Mouse (Mus musculus): ENCODE measurements around the gene Hist1h2ab.

Hist1h2ab gene

DNA sequence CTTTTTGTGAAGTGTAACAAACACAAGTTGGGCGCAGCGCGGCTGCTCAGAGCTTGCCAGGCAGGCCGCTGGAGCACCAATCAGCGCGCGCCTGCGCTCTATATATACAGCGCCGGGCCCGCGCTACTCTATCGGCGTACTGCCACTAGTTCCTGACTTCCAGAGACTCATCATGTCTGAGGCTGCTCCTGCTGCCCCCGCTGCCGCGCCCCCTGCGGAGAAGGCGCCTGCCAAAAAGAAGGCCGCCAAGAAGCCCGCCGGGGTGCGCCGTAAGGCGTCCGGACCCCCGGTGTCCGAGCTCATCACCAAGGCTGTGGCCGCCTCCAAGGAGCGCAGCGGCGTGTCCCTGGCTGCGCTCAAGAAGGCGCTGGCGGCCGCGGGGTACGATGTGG is 12.3 kb upstream of the Hist1h2ab start, which contains the start of gene Hist1h1c:
Hist1h1c (plus strand) TSS at position 132 of the 392 bp plus-strand sequence.
- peak; percentile 96 for DNase-seq

DNA sequence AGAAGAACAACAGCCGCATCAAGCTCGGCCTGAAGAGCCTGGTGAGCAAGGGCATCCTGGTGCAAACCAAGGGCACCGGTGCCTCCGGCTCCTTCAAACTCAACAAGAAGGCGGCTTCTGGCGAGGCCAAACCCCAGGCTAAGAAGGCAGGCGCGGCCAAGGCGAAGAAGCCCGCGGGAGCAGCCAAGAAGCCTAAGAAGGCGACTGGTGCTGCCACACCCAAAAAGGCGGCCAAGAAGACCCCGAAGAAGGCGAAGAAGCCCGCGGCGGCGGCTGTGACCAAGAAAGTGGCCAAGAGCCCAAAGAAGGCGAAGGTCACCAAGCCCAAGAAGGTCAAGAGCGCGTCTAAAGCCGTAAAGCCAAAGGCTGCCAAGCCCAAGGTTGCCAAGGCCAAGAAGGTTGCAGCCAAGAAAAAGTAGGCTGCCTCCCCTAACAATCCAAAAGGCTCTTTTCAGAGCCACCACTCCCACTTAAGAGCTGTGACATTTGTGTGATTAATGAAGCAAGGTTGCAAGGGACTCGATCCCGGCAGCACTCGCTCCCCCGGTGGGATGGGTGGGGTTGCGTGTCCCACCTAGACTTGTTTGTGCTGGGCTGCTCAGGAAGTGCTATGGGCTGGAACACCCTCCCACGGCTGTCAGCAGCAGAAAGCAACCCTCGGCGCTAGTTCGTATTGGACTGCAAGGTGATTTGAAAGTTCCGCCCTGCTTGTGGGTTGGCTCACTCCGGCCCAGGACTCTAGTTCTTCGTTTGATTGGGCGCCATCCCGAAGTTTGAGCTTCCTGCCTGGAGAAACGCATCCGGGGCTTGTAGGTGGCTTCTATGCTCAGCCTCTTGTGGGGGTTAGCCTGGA is 11.6 kb upstream of the Hist1h2ab start:
- DNase-seq: peak; percentile 93

DNA sequence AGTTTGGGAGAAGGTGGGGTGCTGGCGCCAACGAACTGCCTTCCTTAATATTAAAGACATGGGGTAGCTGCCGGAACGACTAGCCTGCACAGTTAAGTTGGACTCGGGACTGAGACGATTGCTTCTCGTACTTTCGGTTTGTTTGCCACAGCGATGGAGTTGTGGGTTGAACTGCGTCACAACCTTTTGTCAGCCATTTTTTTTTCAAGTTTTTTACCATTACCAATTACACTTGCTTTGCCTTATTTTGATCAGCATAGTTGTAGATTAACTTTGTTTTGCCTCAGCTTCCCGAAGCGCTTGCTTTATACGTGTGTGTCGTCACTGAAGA is 11.0 kb upstream of the Hist1h2ab start:
- no peak for DNase-seq

DNA sequence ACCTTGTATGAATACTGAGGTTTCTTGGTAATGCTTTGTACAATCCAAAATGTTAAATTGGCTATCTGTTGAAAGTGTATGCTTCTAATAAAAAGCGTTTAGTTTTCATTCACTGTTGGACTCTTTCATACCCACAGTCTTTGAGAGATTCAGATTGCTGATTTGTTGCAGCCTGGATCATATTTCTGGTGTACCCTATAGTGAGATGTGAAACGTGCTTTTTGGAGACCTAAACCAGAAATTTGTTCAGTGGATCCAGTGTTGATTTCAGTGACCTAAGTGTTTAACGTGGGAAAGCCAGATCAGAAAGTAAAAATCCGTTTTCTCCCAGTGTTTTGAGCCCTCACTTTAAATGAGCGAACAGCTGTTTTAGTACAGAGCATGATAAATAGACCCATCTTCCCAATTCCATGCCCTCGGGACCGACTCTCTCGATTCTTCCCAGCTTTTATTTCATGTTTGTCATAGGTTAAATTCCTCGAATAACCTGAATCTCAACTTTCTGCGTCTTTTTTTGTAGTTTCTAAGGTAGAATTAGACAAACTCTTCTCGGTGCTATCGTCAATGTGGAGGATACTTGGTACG is 10.6 kb upstream of the Hist1h2ab start:
- no peak for DNase-seq

DNA sequence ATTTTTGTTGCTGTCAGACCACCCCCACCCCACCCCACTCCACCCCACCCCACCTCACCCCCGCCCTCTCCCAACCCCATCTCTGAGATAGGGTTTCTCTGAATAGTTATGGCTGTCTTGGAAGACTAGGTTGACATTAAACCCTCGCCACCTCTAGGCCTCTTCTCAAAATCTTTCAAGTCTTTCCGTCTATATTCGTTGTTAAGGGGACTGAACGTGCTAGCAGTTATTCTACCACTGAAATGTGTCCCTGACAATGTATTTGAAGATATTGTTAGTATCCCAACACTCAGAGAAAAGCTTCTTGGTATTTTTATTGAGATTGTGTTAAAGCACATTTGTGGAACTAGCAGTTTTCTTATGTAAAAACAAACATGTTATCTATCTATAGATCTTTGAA is 10.0 kb upstream of the Hist1h2ab start:
- peak; percentile 55 for DNase-seq

DNA sequence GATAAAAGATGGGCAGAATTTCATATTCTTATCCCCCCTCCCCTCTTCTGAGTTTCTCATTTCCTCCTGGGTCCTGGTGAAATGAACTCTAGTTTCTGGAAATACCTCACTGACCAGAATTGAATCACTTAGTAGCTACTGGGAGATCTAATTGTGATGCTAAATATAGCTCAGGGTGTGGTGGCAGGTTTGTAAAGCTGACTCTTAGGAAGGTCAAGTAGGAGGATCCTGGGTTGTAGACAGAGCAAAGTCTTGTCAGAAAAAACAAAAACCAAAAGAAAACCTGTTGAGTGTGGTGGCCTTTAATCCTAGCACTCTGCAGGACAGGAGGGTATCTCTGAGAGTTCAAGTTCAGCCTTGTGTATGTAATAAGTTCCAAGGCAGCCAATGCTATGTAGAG is 8.9 kb upstream of the Hist1h2ab start:
- no peak for DNase-seq

DNA sequence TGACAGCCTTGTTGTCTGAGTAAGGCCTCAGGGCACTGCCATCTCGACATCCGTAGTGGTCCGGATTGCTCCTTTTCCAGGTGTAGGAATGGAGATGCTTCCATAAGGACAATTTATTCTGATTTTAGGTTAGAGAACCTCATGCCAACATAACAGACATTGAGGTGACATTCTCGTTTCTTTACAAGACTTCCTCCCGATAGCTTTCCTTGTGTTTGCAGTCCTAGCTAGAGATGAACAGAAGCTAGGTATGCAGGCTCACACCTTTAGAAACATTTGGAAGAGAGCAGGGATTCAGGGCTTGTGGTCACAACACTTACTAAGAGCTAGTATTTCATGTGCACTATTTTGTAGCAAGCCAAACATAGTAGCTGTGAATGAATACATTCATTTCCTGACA is 7.7 kb upstream of the Hist1h2ab start:
- DNase-seq: no peak

DNA sequence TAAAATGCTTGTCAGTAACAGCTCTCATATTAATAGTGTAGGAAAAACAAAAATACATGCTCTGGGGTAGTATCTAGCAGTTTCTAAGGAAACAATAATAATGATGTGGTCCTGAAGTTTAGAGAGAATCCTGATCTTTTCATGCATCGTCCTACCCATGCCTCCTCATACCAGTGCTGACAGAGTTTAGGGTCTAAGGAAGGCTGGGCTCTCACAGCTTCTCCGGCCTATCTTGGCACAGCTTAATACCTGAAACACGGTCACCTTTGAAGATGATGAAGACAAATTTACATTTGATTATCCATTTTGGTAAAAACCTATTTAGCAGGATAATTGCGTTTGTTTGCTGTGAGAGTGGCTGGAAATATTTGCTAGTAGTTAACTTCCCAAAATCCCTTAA is 7.0 kb upstream of the Hist1h2ab start:
- no peak for DNase-seq

DNA sequence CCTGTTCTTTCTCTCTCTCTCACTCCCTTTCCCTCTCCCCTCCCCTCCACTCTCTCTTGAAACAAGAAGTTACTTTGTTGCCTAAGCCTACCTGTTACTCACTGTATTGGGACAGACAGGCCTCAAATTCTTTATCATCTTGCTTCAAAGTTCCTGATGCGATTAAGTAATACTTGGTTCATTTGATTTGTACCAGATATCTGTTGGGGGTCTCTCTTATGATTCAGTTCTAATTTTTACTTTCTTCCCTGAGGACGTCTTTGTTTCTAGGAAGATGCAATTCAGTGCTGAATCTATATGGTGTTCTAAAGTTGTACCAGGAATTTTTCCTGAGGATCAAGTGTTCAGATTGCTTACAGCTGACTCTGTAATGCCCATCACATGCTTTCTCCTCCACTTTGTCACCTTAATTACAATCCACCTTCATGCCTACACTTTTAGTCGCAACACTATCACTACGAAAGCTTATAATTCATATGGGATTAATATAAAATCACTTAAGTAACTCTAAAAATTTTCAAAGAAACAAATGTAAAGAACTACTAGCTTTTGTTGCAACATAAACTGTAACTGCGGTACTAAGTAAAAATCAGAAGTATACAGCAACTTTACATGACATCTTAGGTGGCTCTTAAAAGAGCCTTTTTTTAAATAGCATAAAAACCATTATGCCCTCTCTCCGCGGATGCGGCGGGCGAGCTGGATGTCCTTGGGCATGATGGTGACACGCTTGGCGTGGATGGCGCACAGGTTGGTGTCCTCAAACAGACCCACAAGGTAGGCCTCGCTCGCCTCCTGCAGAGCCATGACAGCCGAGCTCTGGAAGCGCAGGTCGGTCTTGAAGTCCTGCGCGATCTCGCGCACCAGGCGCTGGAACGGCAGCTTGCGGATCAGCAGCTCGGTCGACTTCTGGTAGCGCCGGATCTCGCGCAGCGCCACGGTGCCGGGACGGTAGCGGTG is 6.2 kb upstream of the Hist1h2ab start:
- DNase-seq: peak; percentile 53

DNA sequence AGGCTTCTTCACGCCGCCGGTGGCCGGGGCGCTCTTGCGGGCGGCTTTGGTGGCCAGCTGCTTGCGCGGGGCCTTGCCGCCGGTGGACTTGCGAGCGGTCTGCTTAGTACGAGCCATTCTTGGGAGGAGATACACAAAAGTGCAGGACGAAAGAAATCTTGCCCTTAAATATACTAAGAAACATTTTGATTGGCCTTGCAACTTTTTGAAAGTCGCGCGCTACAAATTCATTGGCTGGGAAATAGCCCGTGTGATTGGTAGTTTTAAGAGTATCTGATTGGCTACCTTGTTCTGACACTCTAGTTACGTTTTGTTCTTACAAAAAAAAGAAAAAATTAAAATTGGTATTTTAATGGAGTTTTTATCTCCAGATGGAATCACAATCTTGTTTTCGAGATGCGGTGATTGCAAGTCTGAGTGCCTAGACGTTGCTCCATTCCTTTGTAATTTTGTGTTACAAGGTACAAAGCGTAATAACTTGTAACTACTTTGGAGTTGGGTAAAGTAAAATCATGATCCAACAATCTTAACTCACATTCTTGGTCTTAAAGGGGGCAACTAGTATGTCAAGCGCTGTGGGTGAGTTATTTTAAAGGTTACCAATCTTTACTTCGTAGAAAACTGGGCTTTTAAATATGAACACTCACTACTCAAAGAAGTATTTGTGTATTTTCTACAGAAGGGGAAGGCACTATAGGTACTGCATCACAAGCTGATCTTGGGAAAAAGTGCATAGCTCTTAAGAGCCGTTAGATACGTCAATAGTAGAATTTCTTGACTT is 5.4 kb upstream of the Hist1h2ab start, which contains the start of gene Hist1h3c:
Hist1h3c (minus strand) TSS at position 222 of the 781 bp plus-strand sequence.
- peak; percentile 87 for DNase-seq

DNA sequence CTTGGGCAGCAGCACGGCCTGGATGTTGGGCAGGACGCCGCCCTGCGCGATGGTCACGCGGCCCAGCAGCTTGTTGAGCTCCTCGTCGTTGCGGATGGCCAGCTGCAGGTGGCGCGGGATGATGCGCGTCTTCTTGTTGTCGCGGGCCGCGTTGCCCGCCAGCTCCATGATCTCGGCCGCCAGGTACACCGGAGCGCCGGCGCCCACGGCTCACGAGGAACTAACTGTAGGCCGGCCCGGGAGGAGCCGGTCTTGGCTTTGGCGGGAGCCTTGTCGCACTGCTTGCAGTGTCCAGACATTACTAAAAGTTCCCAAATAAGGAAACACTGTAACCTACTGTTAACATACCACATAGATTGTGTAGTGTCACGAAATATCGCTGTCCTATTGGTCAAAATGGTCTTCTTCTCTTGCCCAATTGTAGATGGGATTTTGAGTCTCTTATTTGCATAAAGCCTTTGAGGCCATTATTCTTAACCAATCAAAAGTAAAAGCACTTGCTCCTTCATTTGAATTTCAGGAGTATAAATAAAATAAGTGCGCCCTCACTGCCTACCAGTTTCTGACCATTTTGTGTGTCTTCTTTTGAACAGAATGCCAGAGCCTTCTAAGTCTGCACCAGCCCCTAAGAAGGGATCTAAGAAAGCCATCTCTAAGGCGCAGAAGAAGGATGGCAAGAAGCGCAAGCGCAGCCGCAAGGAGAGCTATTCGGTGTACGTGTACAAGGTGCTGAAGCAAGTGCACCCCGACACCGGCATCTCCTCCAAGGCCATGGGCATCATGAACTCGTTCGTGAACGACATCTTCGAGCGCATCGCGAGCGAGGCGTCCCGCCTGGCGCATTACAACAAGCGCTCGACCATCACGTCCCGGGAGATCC is 4.5 kb upstream of the Hist1h2ab start, which contains the start of gene Hist1h2bb:
Hist1h2bb (plus strand) TSS at position 534 of the 880 bp plus-strand sequence.
- peak; percentile 84 for DNase-seq

DNA sequence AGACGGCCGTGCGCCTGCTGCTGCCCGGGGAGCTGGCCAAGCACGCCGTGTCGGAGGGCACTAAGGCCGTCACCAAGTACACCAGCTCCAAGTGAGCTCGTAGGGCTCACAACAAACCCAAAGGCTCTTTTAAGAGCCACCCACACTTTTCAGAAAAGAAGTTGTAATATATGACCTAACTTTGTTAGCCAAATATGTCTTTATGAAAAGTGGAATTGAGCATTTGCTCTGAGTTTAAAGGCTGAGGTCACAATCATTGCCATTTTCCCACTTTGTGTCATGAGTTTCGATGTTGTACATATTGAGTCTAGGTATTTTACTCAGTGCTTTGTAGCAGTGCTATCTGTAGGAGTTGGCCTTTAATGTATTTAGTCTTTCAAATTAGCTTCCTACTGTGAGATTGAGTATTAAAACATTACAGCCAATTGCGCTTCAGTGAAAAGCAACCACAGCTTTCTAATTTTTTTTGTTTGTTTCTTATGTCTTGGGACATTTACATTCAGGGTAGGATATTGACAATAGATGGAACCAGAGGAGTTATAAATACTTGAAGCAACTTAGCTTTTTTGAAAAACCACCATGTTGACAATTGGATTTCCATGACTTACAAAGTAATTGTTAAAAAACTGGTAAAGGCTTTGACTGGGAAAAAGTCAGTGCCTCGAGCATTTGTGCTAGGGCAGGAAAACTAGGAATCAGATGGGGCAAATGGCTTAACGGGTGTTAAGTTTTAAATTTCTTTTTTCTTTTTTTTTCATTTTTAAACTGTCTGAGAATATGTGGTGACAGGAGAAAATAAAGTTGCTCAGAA is 3.6 kb upstream of the Hist1h2ab start:
- peak; percentile 61 for DNase-seq

DNA sequence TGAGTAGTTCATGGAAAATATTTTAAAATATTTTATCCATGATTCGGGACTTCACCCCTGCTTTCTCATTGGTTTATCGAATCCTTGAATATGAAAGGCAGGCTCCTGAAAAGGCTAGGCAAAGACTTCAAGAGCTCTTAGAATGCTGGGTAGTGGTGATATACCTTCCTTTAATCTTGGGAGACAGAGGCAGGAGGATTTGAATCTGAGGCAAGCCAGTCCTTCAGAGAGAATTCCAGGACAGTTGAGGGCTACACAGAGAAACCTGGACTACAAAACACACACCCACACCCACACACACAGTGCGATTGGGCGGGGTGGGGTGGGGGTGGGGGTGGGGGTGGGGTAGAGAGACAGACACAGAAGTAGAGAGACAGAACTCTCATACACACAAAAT is 3.0 kb upstream of the Hist1h2ab start:
- DNase-seq: peak; percentile 83

DNA sequence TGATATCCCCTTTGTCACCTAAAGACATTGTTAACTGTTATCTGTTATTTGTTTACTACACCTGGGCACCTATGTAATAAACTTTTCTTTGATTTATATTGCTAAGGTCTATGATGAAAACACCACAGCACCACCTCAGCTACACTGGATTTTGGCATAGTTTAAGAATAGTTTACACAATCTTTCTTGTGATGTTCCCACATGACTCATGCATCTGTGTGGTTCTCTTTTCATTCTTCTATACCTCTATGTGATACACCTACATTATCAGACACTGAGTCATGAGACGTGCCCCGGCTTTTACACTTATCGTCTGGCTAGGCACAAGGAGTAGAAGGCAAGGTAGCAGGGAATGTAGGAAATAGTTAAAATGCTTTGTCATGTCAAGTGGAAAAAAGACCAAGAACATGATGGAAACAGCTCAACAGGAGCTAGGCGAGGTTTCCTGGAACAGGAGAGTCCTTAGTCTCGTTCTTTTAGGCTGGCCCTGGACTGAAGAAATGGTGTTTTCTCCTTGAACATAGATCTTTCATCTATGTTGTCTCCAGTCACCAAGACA is 1.3 kb upstream of the Hist1h2ab start:
- no peak for DNase-seq

DNA sequence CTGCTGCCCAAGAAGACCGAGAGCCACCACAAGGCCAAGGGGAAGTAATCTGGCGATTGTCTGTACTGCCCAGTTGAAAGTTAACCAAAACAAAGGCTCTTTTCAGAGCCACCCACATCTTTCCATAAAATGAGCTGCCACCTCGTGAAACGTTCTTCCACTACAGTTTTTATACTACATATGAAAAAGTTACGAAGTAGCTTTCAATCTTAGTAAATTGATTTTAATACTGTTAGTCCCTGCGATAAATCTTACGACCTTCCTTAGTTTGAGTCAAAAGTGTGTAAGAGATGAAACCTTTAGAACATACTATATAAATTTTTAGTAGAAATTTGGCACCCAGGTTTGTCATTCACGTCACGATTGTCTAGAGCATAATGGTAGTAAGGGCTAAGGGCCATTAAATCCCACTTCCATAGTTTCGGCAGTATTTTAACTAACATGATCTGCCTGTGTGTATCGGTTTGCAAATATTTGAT is 591 bp downstream of the Hist1h2ab start:
- no peak for DNase-seq

DNA sequence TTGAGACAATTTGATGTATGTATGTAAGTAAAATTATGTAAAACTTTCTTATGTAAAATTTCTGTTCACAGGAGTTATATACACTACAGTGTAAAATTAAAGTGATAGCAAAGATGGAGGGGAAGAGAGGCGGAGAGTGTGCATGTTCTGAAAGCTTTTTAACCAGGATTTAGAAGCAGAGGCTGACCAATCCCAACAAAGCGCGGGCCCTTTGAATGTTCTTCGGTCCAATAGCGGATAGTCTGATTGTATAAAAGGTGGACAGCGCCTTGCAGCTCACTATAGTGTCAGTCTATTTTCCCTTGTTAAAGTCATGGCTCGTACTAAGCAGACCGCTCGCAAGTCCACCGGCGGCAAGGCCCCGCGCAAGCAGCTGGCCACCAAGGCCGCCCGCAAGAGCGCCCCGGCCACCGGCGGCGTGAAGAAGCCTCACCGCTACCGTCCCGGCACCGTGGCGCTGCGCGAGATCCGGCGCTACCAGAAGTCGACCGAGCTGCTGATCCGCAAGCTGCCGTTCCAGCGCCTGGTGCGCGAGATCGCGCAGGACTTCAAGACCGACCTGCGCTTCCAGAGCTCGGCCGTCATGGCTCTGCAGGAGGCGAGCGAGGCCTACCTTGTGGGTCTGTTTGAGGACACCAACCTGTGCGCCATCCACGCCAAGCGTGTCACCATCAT is 1.3 kb downstream of the Hist1h2ab start, which contains the start of gene Hist1h3b:
Hist1h3b (plus strand) TSS at position 201 of the 675 bp plus-strand sequence.
- peak; percentile 90 for DNase-seq

DNA sequence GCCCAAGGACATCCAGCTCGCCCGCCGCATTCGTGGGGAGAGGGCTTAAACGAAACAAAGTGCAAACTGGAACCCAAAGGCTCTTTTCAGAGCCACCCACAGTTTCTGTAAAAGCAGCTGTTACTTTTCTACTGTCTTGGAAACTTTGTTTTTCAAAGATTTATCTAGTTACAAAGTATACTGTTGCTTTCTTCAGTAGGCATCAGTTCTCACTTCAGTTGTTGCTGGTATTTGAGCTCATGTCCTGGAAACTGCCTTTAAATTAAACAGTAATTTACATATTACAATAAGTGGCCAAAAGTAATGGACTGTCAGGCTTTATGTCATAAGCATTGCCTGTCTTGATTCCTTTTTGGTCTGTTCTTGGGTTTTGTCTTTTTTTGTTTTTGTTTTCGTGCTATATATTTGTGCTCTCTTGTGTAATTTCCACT is 1.8 kb downstream of the Hist1h2ab start:
- DNase-seq: no peak

DNA sequence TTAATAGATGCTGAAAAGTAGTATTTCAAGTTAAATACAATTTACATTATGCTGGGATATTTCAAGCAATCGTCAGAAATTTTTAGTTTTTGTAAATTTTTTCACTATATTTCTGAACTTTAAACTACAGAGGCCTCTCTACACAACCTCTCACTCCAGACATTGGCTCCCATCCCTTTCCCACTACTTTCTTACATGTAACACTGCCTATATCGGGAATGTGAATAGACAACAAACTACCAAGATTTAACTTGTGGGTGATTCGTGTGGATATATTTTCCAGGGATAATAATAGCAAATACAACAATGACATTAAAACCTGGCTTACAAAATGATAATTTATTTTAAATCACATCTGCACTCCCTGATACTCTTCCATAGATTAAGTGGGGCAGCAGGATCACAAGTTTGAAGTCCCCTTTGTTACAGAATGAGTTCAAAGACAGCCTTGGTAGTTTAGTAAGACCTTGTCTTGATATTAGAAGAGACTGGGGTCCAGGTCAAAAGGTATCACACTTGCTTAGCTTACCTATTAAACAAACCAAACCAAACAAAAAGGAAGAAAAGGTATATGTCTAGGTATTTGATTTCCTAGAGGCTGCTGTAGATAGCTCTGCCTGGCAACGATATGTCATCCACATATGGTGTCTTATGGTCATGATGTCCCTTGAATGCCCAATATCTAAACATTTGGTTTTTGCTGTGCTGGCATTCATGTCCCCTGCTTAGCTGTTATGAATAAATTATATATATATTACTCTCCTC is 2.6 kb downstream of the Hist1h2ab start:
- DNase-seq: no peak

Data from liver (tissue).